Mouse (Mus musculus) G1E (cell line): ENCODE measurements around the gene Avpi1. TPM values are rescaled to one million over a fixed set of nuclear protein-coding genes. Genes with fewer than 3 reads are reported as not detected.

Experiments
- ATAC-seq: 2 replicates; pipeline ENCODE4 v1.8.0; 2016; ENCODE audit warnings: mild to moderate bottlenecking; ENCODE audit not compliant: insufficient number of reproducible peaks, poor library complexity, low FRiP score, severe bottlenecking; ENCODE audit errors: extremely low read depth
- DNase-seq: peaks from one replicate; pipeline ENCODE4 v3.0.0; 2012; ENCODE audit warnings: low spot score
- H3K27me3 ChIP-seq: 2 replicates; pipeline ENCODE4 v1.6.1; 2012; ENCODE audit warnings: mild to moderate bottlenecking, low read length, inconsistent platforms; ENCODE audit not compliant: insufficient read depth
- H3K36me3 ChIP-seq: replicated peaks from 2 replicates; pipeline ENCODE3; 2012; ENCODE audit warnings: mild to moderate bottlenecking, inconsistent platforms
- H3K4me1 ChIP-seq: 2 replicates; pipeline ENCODE4 v1.6.1; 2012; ENCODE audit warnings: low read depth, low read length, inconsistent platforms, mixed read lengths; ENCODE audit not compliant: insufficient read depth
- H3K4me3 ChIP-seq: 2 replicates; pipeline ENCODE4 v1.5.1; 2012; ENCODE audit warnings: low read depth, mild to moderate bottlenecking, inconsistent platforms, low read length, moderate library complexity, mixed read lengths
- H3K9me3 ChIP-seq: replicated peaks from 2 replicates; pipeline ENCODE4 v1.6.1; 2012; ENCODE audit warnings: inconsistent platforms
- CTCF ChIP-seq: IDR thresholded peaks from 2 replicates; pipeline ENCODE4 v1.5.1; 2012; ENCODE audit warnings: low read depth, low read length, inconsistent platforms, mixed read lengths
- GATA1 ChIP-seq: IDR thresholded peaks from 2 replicates; pipeline ENCODE4 v1.6.1; 2012; ENCODE audit warnings: borderline replicate concordance, low read length, inconsistent platforms, mixed read lengths
- GATA2 ChIP-seq: IDR thresholded peaks from 2 replicates; pipeline ENCODE4 v1.6.1; 2012; ENCODE audit warnings: low read depth, low read length, inconsistent platforms, borderline replicate concordance
- POLR2AphosphoS5 ChIP-seq: IDR thresholded peaks from 2 replicates; pipeline ENCODE4 v1.6.1; 2012; ENCODE audit warnings: low read depth, low read length, inconsistent platforms; ENCODE audit not compliant: insufficient replicate concordance
- TAL1 ChIP-seq: conservative IDR thresholded peaks from 2 replicates; pipeline ENCODE4 v1.6.1; 2012; ENCODE audit warnings: low read depth, low read length, inconsistent platforms, mixed read lengths
- polyA plus RNA-seq: library from polyadenylated mRNA; stranded (reverse); fragments of >175 nt; gene quantifications from 2 replicates; pipeline ENCODE4 v1.2.3, GENCODE M21; 2012
- total RNA-seq, 2 experiments: library from RNA; stranded (forward) in 1 of 2; stranded (reverse) in 1 of 2; fragments of 200-1000 nt in 1 of 2; fragments of >200 nt in 1 of 2; fragmentation: Nextera tagmentation in 1 of 2; gene quantifications; 2 replicates each; pipeline ENCODE4 v1.2.3; 2014 to 2017

Gene Avpi1
- total and polyA plus RNA-seq, 3 experiments = 2.2 to 12.6 (median 2.8) TPM

GRCm38 (mm10) chr19:42129509-42130293, 842 bp upstream of the Avpi1 start:
- H3K9me3 ChIP-seq = no peaks in the 10 kb centered on the region
- H3K4me1 ChIP-seq = peaks cover 59% of the 10 kb centered on the region
- peak overlapping the region; percentile 77; the same call in 1 of the 2 replicates for H3K4me3 ChIP-seq
- H3K36me3 ChIP-seq = peaks cover 19% of the 10 kb centered on the region
- ATAC-seq (no peak), DNase-seq (no peak)
- TF ChIP-seq GATA2 (no peak), TAL1 (no peak), CTCF (no peak), POLR2AphosphoS5 (no peak), GATA1 (no peak)
- H3K27me3 ChIP-seq = peaks cover 7% of the 10 kb centered on the region; the same call in 1 of the 2 replicates

- Histone ChIP-seq H3K9me3 (no peaks in the 10 kb centered on the region), H3K4me1 (peaks cover 56% of the 10 kb centered on the region), H3K4me3 (peak overlapping the region; percentile 77), H3K36me3 (peaks cover 34% of the 10 kb centered on the region), H3K27me3 (peaks cover 5% of the 10 kb centered on the region; the same call in 1 of the 2 replicates)
- DNase-seq (no peak), ATAC-seq (no peak)
- TF ChIP-seq TAL1 (no peak), POLR2AphosphoS5 (no peak), CTCF (no peak), GATA2 (no peak), GATA1 (no peak)
Observed at GRCm38 (mm10) chr19:42128052-42128740, 663 bp downstream of the Avpi1 start.

DNA sequence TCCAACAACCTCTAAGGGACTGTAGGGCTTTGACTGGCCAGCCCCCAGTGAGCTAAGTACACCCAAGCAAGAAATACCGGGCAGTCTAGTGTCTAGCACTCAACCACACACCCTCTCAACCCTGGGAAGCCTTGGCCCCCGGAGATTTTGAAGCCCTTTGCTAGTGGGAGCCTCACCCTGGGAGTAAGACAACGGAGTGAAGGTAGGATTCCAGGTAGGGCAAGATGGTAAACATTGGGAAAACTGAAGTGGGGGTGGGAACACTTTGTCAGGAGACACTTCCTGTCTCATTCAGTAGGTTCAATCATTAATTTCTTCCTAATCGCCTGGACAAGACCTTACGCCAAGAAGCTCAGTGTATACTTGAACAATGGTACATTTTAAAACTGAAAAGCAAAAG, 1.8 kb downstream of the Avpi1 start:
- H3K27me3 ChIP-seq = 0 out of 2 replicates have a peak, but pooled peaks cover 4% of the 10 kb centered on the region
- no peak for ATAC-seq
- no peak overlapping the region for H3K4me3 ChIP-seq
- H3K4me1 ChIP-seq = peaks cover 56% of the 10 kb centered on the region
- TF ChIP-seq GATA2 (no peak), POLR2AphosphoS5 (no peak), CTCF (no peak), TAL1 (no peak), GATA1 (no peak)
- peaks cover 43% of the 10 kb centered on the region for H3K36me3 ChIP-seq
- H3K9me3 ChIP-seq = no peaks in the 10 kb centered on the region
- DNase-seq = no peak

DNA sequence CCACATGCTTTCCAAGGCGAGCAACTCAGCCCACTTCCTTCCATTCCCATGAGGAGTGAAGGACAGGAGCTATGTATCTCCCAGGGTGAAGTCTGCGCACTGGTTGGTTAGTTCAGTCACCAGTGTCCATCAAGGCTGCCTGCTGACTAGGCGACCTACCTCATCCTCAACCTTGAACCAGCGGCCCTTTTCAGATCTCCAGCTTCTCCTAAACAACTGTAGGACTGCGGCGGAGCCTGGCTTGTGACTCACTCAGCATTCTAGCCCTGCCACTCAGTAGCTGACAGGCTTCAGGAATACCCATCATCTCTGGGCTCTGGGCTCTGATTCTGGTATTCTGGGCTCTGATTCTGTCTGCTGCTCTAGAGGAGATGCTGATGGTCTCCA, 2.6 kb downstream of the Avpi1 start:
- no peak for ATAC-seq
- Histone ChIP-seq H3K27me3 (0 out of 2 replicates have a peak, but pooled peaks cover 4% of the 10 kb centered on the region), H3K4me1 (peaks cover 56% of the 10 kb centered on the region), H3K9me3 (no peaks in the 10 kb centered on the region), H3K4me3 (no peak overlapping the region), H3K36me3 (peaks cover 49% of the 10 kb centered on the region)
- TF ChIP-seq GATA2 = no peak
- no peak for TF ChIP-seq POLR2AphosphoS5
- no peak for TF ChIP-seq GATA1
- no peak for TF ChIP-seq CTCF
- DNase-seq = no peak

GRCm38 (mm10) chr19:42125501-42126218, 3.2 kb downstream of the Avpi1 start:
- Histone ChIP-seq H3K27me3 (0 out of 2 replicates have a peak, but pooled peaks cover 4% of the 10 kb centered on the region), H3K36me3 (peaks cover 54% of the 10 kb centered on the region), H3K4me1 (peaks cover 52% of the 10 kb centered on the region), H3K4me3 (no peak overlapping the region), H3K9me3 (no peaks in the 10 kb centered on the region)
- DNase-seq = no peak
- TF ChIP-seq GATA1 = no peak
- TF ChIP-seq GATA2 = no peak
- TF ChIP-seq POLR2AphosphoS5 = no peak
- ATAC-seq = no peak

DNA sequence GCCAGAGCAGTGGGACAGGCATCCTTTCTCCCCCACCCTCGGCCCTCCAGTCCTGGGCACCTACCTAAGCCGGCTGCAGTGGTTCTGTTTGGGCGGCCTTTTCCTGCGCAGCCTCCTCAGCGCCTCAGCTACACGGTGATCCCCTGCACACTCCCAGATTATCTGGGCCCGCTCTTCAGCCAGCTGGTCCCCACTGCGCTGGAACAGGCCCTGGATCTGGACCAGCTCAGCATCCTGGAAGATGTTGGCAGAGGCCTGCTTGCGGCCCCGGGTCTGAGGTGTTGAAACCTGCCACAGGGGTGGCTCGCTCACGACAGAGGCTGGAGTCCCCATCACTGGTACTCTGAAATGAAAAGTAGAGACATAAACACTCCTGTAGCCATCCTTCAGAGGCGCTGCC, 4.2 kb downstream of the Avpi1 start:
- no peak for ATAC-seq
- Histone ChIP-seq H3K9me3 (no peaks in the 10 kb centered on the region), H3K4me1 (peaks cover 44% of the 10 kb centered on the region), H3K36me3 (peaks cover 63% of the 10 kb centered on the region), H3K27me3 (no peaks in the 10 kb centered on the region), H3K4me3 (no peak overlapping the region)
- DNase-seq = no peak
- TF ChIP-seq TAL1 (no peak), POLR2AphosphoS5 (no peak), CTCF (no peak), GATA1 (no peak), GATA2 (no peak)
